Mouse (Mus musculus) cortical plate, adult 2 months (tissue): ENCODE measurements around the gene Cmip.

Source experiments
- CTCF ChIP-seq: fragments of 200-500 bp; IDR thresholded peaks from 2 replicates; pipeline ENCODE4 v1.5.1; 2011; ENCODE audit warnings: mild to moderate bottlenecking, control low read depth, low read length; ENCODE audit not compliant: insufficient read depth; ENCODE audit errors: extremely low read depth
- POLR2A ChIP-seq: fragments of 200-500 bp; IDR thresholded peaks from 2 replicates; pipeline ENCODE4 v1.6.1; 2011; ENCODE audit warnings: mild to moderate bottlenecking, low read length, control low read depth; ENCODE audit not compliant: insufficient read depth; ENCODE audit errors: extremely low read depth

DNA sequence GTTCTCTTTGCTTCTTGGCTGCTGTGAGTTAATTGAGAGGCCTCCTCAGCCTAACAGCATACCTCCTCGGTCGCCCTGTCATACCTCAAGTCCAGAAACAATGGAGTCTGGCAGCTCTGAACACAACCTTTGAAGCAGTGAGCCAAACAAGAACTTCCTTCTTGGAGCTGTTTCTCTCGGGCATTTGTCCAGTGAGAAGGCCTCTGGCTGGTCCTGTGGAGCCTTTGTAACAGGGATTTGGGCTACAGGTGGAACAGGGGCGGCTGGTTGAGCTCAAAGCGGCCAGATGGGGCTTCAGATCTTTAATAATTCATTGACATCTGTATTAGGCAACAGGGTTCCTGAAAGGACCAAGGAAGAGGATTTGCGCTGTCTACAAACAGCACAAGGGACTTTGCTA is 137.0 kb downstream of the Cmip start:
- no peak for TF ChIP-seq CTCF
- TF ChIP-seq POLR2A = no peak
